Mouse (Mus musculus) kidney, postnatal 14 days (tissue): ENCODE data around the gene Hsfy2.

Experiments used
- DNase-seq: peaks from one replicate; pipeline ENCODE4 v3.0.0; 2022; ENCODE audit warnings: mixed read lengths

The Hsfy2 gene

DNA sequence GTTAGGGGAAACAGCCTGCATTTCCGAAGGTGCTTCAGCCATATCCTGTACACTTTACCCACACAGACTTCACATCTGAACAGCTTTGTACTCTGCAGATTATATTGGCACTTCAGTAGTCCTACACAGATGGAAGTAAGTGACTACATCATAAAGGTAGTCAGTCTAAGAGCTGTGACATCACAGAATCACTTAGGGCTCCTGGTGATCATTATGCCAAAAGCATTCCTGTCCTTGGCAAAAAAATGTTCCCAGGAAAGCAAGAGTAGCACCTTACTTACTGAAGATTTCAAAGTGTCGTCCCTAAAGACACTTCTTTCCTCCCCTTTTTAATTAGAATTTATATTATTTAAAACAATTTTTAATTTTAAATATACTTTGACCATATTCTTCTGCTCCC is at the start of gene Hsfy2:
Gene Hsfy2 (minus strand): TSS at position 101 of the 400 bp plus-strand sequence.
- no peak for DNase-seq

DNA sequence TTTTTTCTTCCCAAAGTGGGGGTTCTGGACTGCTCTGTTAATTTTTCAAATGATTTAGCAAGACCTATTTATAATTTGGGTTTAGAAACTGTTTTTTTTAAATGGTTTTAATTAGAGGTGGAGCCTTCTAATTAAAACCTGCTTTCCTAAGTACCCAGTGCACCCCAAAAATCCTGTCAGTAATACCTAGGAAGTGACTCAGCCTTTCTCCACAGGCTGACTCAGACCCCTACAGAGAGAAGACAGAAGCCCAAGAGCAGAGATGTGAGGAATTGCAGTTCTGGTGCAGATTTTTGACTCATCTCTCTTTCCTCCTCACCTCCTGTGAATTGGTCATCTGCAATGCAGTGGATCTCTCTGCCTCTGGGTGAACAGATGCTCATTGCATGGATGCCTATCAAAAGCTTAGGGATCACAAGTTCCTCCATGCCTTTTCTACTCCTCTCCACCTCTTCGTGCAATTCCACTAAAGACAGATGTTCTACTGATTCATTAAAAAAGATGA is 47.9 kb upstream of the Hsfy2 start:
- DNase-seq: no peak

DNA sequence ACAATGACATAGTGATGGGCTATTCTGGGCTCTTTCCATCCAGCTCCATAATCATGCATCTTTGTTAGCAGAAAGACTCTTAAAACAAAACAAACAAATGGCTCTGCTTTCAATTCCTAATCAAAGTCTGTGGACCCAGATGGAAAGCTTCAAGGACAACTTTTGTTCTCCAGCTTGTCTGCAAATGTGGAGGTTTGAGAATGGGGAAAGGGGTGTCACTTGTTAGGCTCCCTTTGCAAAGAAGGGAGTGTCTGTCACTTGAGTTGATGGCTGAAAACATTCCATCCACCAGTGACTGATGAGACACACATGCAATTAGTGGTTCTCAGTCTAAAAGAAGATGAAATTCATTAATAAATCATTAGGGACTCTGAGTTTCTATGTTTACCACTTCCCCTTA is 47.3 kb upstream of the Hsfy2 start:
- no peak for DNase-seq

DNA sequence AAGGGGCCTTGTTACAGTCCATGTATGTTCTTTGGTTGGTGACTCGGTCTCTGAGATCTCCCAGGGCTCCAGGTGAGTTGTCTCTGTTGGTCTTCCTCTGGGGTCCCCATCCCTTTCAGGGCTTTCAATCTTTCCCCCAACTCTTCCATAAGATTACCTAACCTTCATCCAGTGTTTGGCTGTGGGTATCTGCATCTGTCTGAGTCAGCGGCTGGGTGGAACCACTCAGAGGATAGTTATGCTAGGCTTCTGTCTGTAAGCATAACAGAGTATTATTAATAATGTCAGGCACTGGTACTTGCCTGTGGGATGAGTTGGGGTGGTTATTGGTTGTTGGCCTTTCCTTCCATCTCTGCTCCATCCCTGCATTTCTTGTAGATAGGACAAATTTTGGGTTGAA is 44.0 kb upstream of the Hsfy2 start:
- DNase-seq: no peak

DNA sequence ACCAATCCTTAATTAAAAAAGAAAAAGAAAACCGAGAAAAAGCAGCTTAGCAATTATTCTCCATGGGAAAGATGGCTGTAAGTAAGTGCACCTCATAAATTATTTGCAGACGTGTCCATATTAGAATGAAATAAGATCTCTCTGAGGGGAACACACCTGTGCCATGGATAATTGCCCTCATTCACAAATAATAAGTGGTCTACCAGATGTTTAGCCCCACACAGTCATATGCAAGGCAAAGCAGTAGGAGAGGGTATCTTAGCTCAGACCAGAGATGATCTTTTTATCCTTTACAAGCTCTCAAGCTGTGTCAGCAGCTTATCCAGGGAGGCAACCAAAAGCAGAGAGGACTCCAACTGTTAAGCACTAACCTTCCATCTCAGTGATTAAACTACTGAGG is 38.0 kb upstream of the Hsfy2 start:
- no peak for DNase-seq

DNA sequence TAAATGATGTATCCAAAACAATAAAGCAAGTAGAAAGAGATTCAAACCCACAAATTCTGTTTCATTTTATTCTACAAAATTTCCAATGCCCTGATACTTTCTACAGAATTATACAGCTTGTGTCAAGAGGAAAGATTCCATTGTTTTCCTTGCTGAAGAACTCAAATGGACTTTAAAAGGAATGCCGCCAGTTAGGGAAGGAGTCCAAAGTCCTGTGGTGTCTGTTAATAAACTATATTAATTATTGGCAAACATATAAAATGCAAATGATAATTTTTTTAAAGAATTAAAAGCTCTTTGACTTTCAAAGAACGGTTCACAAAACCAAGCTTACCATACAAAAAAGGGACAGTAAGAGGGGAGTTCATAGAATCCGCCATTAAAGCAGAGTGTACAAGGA is 37.4 kb upstream of the Hsfy2 start:
- DNase-seq: no peak

DNA sequence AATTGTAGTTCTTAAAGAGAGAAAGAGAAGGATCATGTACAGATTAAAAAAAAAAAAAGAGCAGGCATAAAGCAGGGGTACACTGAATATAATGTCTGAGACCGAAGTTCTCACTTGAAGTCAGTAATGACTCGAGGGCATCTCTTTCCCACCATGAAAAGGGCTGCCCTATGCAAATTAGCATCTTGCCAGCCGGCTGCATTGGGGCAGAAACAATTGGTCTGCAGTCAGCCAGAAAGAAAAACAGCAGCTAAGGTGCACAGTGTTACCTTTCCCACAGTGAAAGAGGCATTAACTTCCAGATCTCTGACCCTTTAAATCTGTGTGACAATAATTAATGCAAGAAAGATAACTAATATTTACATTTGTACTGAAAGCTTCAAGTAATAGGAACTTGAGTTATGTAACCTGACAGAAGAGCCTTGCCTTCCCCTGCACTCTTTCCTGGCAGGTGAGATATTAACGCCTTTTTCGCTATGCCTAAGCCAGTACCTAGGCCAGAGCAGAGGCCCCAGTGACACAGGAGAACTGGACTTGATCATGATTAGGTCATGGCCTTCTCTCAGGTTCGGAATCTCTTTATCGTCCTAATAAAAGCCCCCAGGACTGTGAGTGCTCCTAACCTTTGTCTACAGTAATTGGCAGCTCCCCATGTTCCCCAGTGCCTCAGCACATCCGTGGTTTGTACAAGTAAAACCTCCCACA is 34.2 kb upstream of the Hsfy2 start:
- peak; percentile 33 for DNase-seq

DNA sequence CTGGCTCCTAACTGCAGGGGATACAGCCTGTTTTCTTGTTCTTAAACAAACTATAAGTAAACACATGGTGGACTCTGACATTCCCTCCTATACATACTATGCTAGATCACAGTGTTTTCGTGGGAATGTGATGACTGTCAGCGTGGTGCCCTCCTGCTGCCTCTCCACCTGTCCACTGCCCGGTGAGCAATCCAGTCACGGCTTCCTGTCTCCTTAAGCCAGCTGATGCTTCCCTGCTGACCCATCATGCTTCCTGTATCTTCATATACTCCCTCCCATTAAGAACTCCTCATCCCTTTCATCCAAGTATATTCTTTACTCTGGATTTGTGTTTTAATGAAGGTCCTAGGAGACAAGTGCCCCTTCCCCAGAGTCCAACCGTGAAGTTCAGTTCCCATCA is 33.3 kb upstream of the Hsfy2 start:
- DNase-seq: no peak

DNA sequence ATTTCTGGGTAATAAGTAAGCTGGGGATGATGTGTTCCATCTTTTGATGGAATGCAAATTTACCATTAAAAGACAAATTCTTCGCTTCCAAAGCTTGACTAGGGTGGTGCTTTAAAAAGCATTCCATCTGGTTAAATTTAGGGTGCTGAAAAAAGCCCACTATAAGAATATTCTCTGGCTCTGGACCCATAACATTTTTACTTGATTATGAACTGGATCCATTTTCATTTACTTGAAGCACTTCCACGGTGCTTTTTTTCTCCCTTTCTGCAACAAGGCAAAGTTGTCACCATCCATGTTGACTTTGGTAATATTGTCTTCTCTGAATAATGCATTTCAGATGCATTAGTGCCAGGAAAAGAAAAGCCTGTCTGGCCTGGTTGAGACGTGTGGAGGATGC is 27.4 kb upstream of the Hsfy2 start:
- DNase-seq: no peak

DNA sequence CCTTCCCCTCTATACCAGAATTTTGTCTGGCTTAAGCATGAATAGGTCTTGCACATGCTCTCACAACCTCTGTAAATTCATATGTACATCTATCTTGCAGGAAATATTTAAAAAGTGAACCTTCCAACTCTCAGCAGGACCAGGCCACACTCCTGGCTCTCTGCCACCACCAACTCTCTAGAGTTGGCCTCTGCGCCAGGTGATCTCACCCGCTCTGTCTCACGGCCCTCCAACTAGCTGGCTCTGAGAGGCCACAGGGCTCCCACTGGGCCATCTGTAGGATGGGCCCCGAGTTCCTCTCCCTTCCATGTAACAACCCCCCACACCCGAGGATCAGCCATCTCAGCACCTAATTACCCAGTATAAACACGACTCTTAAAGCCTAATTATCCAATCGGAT is 10.4 kb downstream of the Hsfy2 start:
- no peak for DNase-seq

DNA sequence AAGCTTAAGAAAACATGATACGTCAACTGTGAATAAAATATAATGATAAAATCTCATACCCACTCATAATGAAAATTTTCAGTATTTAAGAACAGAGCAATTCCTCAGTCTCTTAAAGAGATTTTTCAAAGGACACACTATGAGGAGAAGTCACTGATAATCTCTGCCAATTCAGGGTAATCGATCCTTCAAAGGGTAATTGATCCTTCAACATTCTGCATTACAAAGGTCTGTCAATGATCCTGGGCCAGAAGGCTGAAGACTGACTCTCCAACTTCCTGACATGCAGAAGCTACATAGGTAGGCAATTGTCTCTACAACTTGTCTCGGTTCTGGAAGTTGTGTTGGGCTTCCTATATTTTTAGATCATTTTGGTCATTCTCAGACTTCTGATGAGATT is 12.9 kb downstream of the Hsfy2 start:
- no peak for DNase-seq

DNA sequence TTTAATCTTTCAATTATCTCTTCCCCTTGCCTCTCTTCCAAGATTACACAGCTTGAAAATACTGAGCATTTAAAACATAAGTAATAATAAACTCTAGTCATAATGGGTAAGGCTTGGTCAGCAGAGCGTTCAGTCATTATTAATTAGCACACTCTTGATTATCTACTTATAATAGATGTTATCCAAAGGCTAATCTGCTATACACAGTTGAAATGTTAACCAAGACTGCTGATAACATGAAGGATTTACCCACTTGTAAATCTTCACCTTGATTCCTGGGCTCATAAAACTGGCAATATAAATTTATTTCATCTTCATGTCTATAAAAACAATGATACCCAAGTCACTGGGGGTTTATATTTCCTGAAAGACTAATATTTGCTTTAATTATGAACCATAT is 24.9 kb downstream of the Hsfy2 start:
- DNase-seq: no peak
